Mouse (Mus musculus): Measurements from ENCODE around the gene Oaf.

- TF ChIP-seq POLR2A (IDR thresholded peaks at IDR 0.05; ENCODE audit: control insufficient read depth, extremely low read depth, insufficient read depth, low read length, poor library complexity) (no peak), CTCF (IDR thresholded peaks at IDR 0.05; ENCODE audit: borderline replicate concordance, control insufficient read depth, extremely low read depth, insufficient read depth, low read length, poor library complexity) (no peak)
These were observed 32.2 kb upstream of the Oaf start for GRCm38 (mm10) chr9:43271761-43272518.
